Mouse (Mus musculus) neural tube, embryonic 15.5 days (tissue): ENCODE measurements at regions not wholly inside any gene's neighbourhood (a gene's known extent, or its start where the extent isn't known, plus 50 kb on each side); places are given as distances from the start of the nearest gene placed in this dataset.
A peak's percentile ranks its signal among the peaks of the same experiment; 100 is the strongest.

ENCODE experiments used
- ATAC-seq: fragments of 200-750 bp; cut with Nextera tagmentation; 2 replicates; pipeline ENCODE4 v1.8.0; 2017; ENCODE audit warnings: mild to moderate bottlenecking, moderate TSS enrichment, moderate library complexity; ENCODE audit not compliant: low FRiP score
- H3K27ac ChIP-seq: fragments of 300-500 bp; sonication (generic); replicated peaks from 2 replicates; pipeline ENCODE4 v1.5.1; 2015; ENCODE audit warnings: mild to moderate bottlenecking, inconsistent platforms
- H3K27me3 ChIP-seq: fragments of 300-500 bp; sonication (generic); replicated peaks from 2 replicates; pipeline ENCODE4 v1.6.1; 2015; ENCODE audit warnings: inconsistent platforms
- H3K36me3 ChIP-seq: fragments of 300-500 bp; sonication (generic); 2 replicates; pipeline ENCODE4 v1.6.1; 2015; ENCODE audit warnings: inconsistent platforms
- H3K4me1 ChIP-seq: fragments of 300-500 bp; sonication (generic); 2 replicates; pipeline ENCODE4 v1.6.1; 2015; ENCODE audit warnings: inconsistent platforms
- H3K4me2 ChIP-seq: fragments of 300-500 bp; sonication (generic); 2 replicates; pipeline ENCODE4 v1.6.1; 2015; ENCODE audit warnings: inconsistent platforms, mild to moderate bottlenecking, moderate library complexity
- H3K4me3 ChIP-seq: fragments of 300-500 bp; sonication (generic); replicated peaks from 2 replicates; pipeline ENCODE4 v1.5.1; 2015; ENCODE audit warnings: mild to moderate bottlenecking, inconsistent platforms
- H3K9ac ChIP-seq: fragments of 300-500 bp; sonication (generic); replicated peaks from 2 replicates; pipeline ENCODE4 v1.6.1; 2015; ENCODE audit warnings: mild to moderate bottlenecking, inconsistent platforms
- H3K9me3 ChIP-seq: fragments of 300-500 bp; sonication (generic); replicated peaks from 2 replicates; pipeline ENCODE4 v1.6.1; 2016; ENCODE audit warnings: inconsistent platforms
- WGBS: fragments of 180-500 bp; shearing (Covaris S2); methylation state at CpG from one replicate; pipeline ENCODE4 v1.1.7; 2015; ENCODE audit warnings: mixed read lengths; 5-methylcytosine and 5-hydroxymethylcytosine counted together

DNA sequence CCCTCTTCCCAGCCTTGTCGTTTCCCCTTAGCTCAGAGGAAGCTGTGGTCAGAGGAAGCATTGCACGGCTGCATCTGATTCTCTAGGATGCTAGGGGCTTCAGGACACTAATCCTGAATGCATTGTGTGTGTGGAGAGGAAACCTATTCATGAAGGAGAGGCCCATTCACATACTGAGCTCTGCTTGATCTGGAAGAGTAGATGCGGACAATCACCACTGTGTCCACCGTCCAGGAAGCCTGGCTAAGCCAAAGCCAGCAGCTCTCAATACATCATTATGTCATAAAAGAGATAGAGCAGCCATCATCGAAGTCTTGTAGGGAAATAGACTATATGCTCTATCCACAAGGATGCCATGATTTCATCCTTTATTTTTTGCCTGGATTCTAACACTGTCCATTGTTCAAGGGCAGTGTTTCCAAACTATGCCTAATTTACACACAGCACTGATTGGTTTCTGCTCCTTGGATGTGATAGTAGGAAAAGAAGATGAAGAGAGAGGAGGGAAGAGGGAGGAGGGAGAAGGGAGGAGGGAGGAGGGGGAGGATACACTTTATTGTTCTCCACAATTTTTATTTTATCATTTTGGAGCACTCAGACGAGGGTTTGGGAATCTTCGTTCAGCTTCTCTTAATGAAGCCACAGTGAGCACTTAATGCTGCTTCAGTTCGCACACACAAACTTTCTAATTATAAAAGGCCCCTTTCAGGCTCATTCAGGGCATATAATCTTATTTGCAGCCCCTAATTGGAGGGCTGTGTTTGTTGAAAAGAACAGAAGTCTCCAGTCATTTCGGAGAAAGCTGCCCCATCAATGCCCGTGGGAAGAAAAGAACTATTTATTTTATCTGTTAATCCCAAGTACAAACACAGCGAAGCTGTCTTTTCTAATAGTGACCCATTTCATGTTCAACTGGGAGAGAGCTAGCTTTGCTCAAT lies 195.0 kb downstream of the Pdgfra start:
- Histone ChIP-seq H3K9me3 (no peaks in the 10 kb centered on the region), H3K27ac (peak overlapping the region; percentile 11; the same call in 1 of the 2 replicates), H3K4me1 (no peaks in the 10 kb centered on the region; the same call in 1 of the 2 replicates), H3K9ac (no peak overlapping the region), H3K4me3 (no peak overlapping the region), H3K4me2 (no peak overlapping the region), H3K36me3 (no peaks in the 10 kb centered on the region), H3K27me3 (no peaks in the 10 kb centered on the region)
- ATAC-seq: peak; percentile 41
- 27% methylated on average over 11 of the region's 11 CpGs for WGBS

DNA sequence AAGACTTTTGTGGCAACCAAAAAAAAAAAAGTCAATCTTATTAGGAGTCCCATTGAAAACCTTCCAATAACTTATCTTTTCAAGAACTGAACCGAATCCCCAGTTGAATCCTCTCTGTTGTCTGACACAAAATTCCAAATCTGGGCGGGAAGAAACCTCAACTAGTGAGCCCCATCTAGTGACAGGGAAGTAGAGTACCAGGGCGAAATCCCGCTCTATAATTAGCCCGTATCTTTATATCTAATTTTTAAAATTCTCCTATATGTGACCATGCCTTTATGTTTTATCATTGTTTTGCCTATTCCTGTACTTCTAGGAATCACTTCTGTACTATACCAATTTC lies 195.7 kb downstream of the Pdgfra start:
- Histone ChIP-seq H3K36me3 (no peaks in the 10 kb centered on the region), H3K27me3 (no peaks in the 10 kb centered on the region), H3K4me3 (no peak overlapping the region), H3K4me2 (no peak overlapping the region), H3K27ac (no peak overlapping the region), H3K9me3 (no peaks in the 10 kb centered on the region), H3K4me1 (no peaks in the 10 kb centered on the region; the same call in 1 of the 2 replicates), H3K9ac (no peak overlapping the region)
- no peak for ATAC-seq
- WGBS: 72% methylated on average over 5 of the region's 5 CpGs

DNA sequence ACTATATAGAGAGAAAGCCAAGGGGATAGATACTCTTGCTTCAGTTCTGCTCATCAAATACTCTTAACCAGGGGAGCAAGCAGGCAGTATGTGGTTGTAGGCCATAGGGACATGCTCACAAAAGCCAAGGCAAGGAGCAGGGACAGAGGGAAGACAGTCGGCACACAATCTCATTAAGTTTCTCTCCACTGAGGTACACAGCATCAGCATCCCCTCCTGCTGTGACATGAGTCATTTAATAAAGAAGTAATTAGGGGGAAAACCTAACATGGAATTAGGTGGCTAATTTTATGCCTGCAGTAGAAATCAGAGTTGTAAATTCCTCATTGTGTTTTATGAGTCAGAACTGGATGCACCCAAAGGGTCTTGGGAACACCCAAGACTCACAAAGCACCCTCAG lies 203.2 kb downstream of the Pdgfra start:
- Histone ChIP-seq H3K27ac (peak overlapping the region; percentile 43), H3K36me3 (no peaks in the 10 kb centered on the region), H3K4me1 (peaks cover 7% of the 10 kb centered on the region; the same call in 1 of the 2 replicates), H3K9me3 (no peaks in the 10 kb centered on the region), H3K4me3 (no peak overlapping the region), H3K4me2 (no peak overlapping the region), H3K27me3 (no peaks in the 10 kb centered on the region), H3K9ac (no peak overlapping the region)
- peak; percentile 63 for ATAC-seq
- WGBS: 30% methylated on average over 1 of the region's 1 CpGs

DNA sequence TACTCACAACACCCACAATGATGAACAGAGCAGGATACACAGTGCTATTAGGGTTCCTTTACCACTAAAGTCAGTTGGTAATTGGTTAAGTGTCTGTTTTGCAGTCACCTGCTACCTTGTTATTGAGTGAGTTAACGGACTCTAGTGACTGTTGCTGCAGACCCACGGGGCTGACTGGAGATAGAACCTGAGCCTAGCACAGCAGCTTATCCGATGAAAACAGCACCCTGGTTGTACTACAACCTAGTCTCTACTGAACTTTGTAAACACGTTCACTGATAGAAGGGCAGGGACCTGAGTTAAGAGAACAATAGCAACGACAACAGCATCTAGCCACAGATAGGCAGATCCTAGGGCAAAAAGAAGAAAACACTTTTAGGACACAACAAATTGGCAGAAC lies 206.8 kb downstream of the Pdgfra start:
- Histone ChIP-seq H3K9ac (no peak overlapping the region), H3K27me3 (no peaks in the 10 kb centered on the region), H3K4me1 (peaks cover 7% of the 10 kb centered on the region; the same call in 1 of the 2 replicates), H3K4me2 (no peak overlapping the region), H3K9me3 (no peaks in the 10 kb centered on the region), H3K36me3 (no peaks in the 10 kb centered on the region), H3K27ac (no peak overlapping the region), H3K4me3 (no peak overlapping the region)
- 81% methylated on average over 5 of the region's 5 CpGs for WGBS
- no peak for ATAC-seq

DNA sequence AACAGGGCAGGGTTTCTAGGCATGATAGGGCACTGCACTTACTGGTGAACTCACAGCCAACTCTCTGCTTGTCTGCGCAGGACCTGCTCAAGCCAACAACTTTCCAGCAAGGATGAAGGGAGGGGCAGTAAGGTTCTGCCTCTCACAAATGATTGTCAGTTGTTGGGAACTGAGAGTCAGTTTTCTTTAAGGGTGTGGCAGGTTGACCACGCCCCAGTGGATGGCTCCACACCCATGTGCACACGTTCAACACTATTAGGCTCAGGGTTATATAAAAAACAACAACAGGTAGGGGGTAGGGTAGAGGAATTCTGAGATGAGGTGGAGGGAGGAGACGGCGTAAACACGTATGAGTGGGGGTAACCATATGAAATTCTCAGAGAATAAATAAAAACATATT lies 210.9 kb upstream of the Kit start:
- 93% methylated on average over 6 of the region's 6 CpGs for WGBS
- ATAC-seq: no peak
- no peaks in the 10 kb centered on the region for H3K4me1 ChIP-seq

DNA sequence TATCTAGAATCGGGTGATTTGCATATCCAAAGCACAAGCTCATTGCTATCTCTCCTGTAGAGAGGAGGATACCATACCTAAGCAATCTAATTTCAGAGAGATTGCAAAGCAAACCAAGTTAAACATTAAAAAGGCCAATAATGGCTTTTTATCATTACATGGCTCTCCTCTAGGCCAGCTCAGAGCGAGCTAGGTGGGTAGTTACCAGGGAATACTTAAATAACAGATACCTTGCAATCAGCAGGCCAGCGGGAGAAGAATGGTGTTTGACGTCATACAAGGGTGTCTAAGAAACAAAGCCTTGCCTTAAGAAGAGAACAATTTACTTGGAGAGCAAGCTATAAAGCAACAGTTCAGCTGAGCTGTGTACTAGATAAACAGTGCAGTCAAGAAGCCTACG lies 207.4 kb upstream of the Kit start:
- H3K4me1 ChIP-seq: no peaks in the 10 kb centered on the region
- H3K4me2 ChIP-seq: no peak overlapping the region
- 0 out of 2 replicates have a peak overlapping the region, but pooled peaks have one; percentile 0 for H3K27ac ChIP-seq
- no peak overlapping the region for H3K4me3 ChIP-seq
- H3K27me3 ChIP-seq: no peaks in the 10 kb centered on the region
- H3K9me3 ChIP-seq: no peaks in the 10 kb centered on the region
- ATAC-seq: no peak
- no peak overlapping the region for H3K9ac ChIP-seq
- 69% methylated on average over 5 of the region's 5 CpGs for WGBS
- H3K36me3 ChIP-seq: no peaks in the 10 kb centered on the region

More for the DNA sequence above, 210.9 kb upstream of the Kit start:
- Histone ChIP-seq H3K27ac (no peak overlapping the region), H3K9ac (no peak overlapping the region), H3K4me3 (no peak overlapping the region), H3K27me3 (no peaks in the 10 kb centered on the region), H3K36me3 (no peaks in the 10 kb centered on the region), H3K4me2 (no peak overlapping the region), H3K9me3 (no peaks in the 10 kb centered on the region)

DNA sequence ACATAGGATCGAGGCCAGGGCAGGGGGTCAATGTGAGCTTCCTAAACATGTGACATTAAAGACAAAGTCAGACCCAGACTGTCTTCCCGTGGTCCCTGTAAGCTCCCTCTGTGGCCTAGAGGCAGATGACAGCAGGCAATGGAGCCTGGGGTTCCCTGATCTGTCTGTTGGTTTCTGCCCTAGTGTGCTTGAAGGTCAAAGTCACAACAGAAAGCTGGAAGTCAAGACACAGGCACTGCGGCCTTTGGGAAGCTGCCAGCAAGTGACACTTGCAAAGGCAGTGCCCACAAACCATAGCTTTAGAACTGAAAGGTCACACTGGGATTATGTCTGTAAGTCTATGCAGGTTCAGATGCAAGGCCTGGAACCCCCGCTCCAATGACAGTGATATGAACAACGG lies 206.0 kb upstream of the Kit start:
- Histone ChIP-seq H3K27ac (no peak overlapping the region), H3K36me3 (no peaks in the 10 kb centered on the region), H3K27me3 (no peaks in the 10 kb centered on the region), H3K4me2 (no peak overlapping the region), H3K9me3 (no peaks in the 10 kb centered on the region), H3K4me3 (no peak overlapping the region), H3K9ac (no peak overlapping the region), H3K4me1 (no peaks in the 10 kb centered on the region)
- ATAC-seq: no peak
- 89% methylated on average over 5 of the region's 5 CpGs for WGBS

DNA sequence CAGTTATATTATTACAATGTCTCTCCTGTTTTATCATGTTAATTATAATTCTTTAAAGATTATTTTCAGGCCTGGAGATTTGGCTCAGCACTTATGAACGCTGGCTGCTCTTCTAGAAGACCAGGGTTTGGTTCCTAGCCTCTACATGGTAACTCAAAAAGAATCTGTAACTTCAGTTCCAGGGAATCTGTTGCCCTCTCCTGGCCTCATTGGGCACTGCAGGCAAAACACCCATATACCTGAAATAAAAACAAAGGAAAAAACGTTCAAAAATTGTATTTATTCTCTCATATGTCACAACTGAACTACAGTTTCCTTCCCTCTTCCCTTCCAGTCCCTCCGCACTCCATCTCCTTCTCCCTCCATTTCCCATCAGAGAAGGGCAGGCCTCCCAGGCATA lies 201.9 kb upstream of the Kit start:
- no peak overlapping the region for H3K4me2 ChIP-seq
- ATAC-seq: no peak
- no peak overlapping the region for H3K27ac ChIP-seq
- no peak overlapping the region for H3K4me3 ChIP-seq
- H3K9ac ChIP-seq: no peak overlapping the region
- H3K27me3 ChIP-seq: no peaks in the 10 kb centered on the region
- H3K36me3 ChIP-seq: no peaks in the 10 kb centered on the region
- peaks cover 7% of the 10 kb centered on the region; the same call in 1 of the 2 replicates for H3K4me1 ChIP-seq
- no peaks in the 10 kb centered on the region for H3K9me3 ChIP-seq
- 70% methylated on average over 3 of the region's 3 CpGs for WGBS

DNA sequence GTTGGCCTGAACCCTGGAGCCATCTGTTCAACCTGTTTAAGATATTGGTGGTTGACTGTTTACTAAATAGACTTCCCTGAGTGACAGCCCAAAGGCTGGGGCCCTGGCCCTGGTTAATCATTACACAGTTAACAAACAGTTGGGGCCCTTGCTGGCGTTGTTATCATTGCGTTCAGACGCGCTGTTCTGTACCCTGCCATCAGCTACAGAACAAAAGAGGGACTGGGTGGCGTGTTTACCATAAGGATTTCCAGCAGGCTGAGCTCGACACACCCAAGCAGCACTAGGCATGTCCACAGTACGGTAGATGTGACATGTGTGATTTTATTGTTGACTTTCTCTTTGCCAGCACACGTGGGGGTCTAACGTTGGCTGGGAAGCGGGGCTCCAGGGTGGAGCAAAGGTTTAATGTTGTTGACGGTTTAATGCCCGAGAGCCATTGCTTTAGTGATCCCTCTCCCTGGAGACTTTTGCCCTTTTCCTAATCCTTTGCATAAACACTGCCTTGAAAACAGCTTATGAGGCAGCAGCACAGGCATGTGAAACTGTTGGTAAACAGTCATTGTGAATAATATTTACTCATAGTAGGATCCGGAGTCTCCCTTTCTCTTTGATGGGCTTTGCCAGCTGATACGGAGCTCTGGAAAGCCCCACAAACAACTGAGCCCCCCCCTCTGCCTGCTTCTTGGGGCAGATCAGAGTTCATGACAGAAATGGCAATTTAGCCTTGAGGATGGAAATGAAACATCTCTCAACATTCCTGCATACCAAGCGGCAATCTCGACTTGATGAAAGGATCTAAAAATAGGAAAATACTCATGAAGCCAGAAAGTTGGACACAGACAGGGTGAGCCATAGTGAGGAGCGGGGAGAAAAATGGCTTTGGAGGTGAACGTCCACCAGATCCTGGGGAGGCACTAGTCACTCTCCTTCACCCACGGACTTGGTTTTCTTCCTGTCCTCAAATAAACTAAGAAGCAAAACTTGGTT lies 197.1 kb upstream of the Kit start:
- Histone ChIP-seq H3K27ac (no peak overlapping the region), H3K9me3 (no peaks in the 10 kb centered on the region), H3K9ac (no peak overlapping the region), H3K36me3 (no peaks in the 10 kb centered on the region), H3K4me2 (no peak overlapping the region), H3K4me1 (peaks cover 7% of the 10 kb centered on the region; the same call in 1 of the 2 replicates), H3K27me3 (no peaks in the 10 kb centered on the region), H3K4me3 (no peak overlapping the region)
- 41% methylated on average over 19 of the region's 19 CpGs for WGBS
- no peak for ATAC-seq

DNA sequence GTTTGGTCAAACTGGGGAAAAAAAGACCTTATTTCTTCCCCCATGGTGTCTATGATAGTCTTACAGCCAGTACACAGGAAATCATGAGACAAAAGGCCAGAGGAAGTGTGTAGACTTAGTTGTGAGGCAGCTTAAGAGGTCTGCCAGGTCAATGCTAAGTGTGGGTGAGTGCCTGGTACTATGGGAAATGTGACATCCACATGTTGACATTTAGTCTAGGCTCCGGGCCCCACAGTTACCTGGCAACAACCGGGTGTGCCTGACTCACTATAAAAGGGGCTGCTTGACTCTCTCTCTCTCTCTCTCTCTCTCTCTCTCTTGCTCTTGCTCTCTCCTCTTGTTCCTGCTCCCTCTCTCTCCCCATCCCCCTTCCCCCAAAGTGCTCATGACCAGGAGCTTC lies 196.1 kb upstream of the Kit start:
- Histone ChIP-seq H3K9me3 (no peaks in the 10 kb centered on the region), H3K36me3 (no peaks in the 10 kb centered on the region), H3K9ac (no peak overlapping the region), H3K4me2 (no peak overlapping the region), H3K4me3 (no peak overlapping the region), H3K27ac (no peak overlapping the region), H3K27me3 (no peaks in the 10 kb centered on the region), H3K4me1 (peaks cover 7% of the 10 kb centered on the region; the same call in 1 of the 2 replicates)
- WGBS: 48% methylated on average over 2 of the region's 2 CpGs
- ATAC-seq: no peak

DNA sequence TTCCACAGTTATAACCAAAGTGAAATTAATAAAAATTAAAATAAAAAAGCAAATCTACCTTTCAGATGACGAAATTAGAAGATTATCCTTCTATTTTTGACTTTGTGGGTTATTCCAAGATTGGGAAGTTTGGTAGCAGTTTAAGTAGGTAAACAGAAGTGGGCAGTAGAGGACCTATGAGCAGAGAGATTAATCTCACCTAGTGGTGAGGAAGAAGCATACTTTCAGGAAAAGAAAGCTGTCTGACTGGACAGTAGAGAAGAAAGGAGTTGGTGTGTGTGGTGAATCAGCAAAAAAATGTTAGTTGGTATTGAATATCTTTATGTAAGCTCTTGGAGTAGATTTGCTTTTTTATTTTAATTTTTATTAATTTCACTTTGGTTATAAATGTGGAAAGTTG lies 194.4 kb upstream of the Kit start:
- no peak overlapping the region for H3K27ac ChIP-seq

More for the DNA sequence above, 194.4 kb upstream of the Kit start:
- H3K9ac ChIP-seq: no peak overlapping the region
- WGBS: 76% methylated on average over 1 of the region's 1 CpGs
- H3K4me1 ChIP-seq: peaks cover 7% of the 10 kb centered on the region; the same call in 1 of the 2 replicates
- ATAC-seq: no peak
- H3K4me3 ChIP-seq: no peak overlapping the region
- no peaks in the 10 kb centered on the region for H3K36me3 ChIP-seq
- no peaks in the 10 kb centered on the region for H3K9me3 ChIP-seq
- H3K27me3 ChIP-seq: no peaks in the 10 kb centered on the region
- H3K4me2 ChIP-seq: no peak overlapping the region
